Mouse (Mus musculus) lung, adult 2 months (tissue): ENCODE results near the gene Tmem229b. TPM values are rescaled to one million over a fixed set of nuclear protein-coding genes. Genes with fewer than 3 reads are reported as not detected.
A peak's percentile ranks its signal among the peaks of the same experiment; 100 is the strongest.

Source experiments
- DNase-seq: peaks from one replicate; pipeline ENCODE4 v3.0.0; 2022
- H3K4me1 ChIP-seq: fragments of 200-500 bp; 2 replicates; pipeline ENCODE4 v1.6.1; 2011; ENCODE audit warnings: low read length; ENCODE audit not compliant: control insufficient read depth, insufficient read depth
- H3K4me3 ChIP-seq: fragments of 200-500 bp; replicated peaks from 2 replicates; pipeline ENCODE3; 2011; ENCODE audit warnings: low read depth, mild to moderate bottlenecking, control low read depth, low read length; ENCODE audit errors: extremely low read depth
- CTCF ChIP-seq: fragments of 200-500 bp; IDR thresholded peaks from 2 replicates; pipeline ENCODE4 v1.5.1; 2011; ENCODE audit warnings: mild to moderate bottlenecking, low read length, control low read depth; ENCODE audit not compliant: insufficient read depth
- POLR2A ChIP-seq: fragments of 200-500 bp; IDR thresholded peaks from 2 replicates; pipeline ENCODE4 v1.6.1; 2011; ENCODE audit warnings: low read depth, mild to moderate bottlenecking, control low read depth, low read length, borderline replicate concordance; ENCODE audit errors: extremely low read depth
- WGBS: fragments of 180-500 bp; shearing (Covaris S2); methylation state at CpG from one replicate; pipeline ENCODE4 v1.1.7; 2018; 5-methylcytosine and 5-hydroxymethylcytosine counted together
- polyA plus RNA-seq: library from polyadenylated mRNA; depleted of rRNA; stranded (reverse); fragments of >200 nt; gene quantifications from 2 replicates; pipeline ENCODE4 v1.2.3, GENCODE M21; 2012; rRNA removed

Gene Tmem229b
- polyA plus RNA-seq, 1 experiment: 18.6 TPM

- H3K4me1 ChIP-seq: peaks cover 3% of the 10 kb centered on the region; the same call in 1 of the 2 replicates
- peak; percentile 73 for DNase-seq
- 10% methylated on average over 11 of the region's 11 CpGs for WGBS
- no peak overlapping the region for H3K4me3 ChIP-seq
- TF ChIP-seq CTCF (peak; percentile 89), POLR2A (no peak)
These were observed 89.0 kb downstream of the Tmem229b start for GRCm38 (mm10) chr12:78918227-78919078.

- TF ChIP-seq CTCF (no peak), POLR2A (no peak)
- Histone ChIP-seq H3K4me3 (no peak overlapping the region), H3K4me1 (peaks cover 6% of the 10 kb centered on the region; the same call in 1 of the 2 replicates)
- DNase-seq: no peak
- WGBS: 83% methylated on average over 3 of the region's 3 CpGs
These were observed 91.1 kb downstream of the Tmem229b start for GRCm38 (mm10) chr12:78916278-78916677.

- 74% methylated on average over 3 of the region's 3 CpGs for WGBS
- no peak for TF ChIP-seq CTCF
- TF ChIP-seq POLR2A: no peak
- Histone ChIP-seq H3K4me1 (peaks cover 6% of the 10 kb centered on the region; the same call in 1 of the 2 replicates), H3K4me3 (no peak overlapping the region)
- no peak for DNase-seq
These were observed 91.9 kb downstream of the Tmem229b start for GRCm38 (mm10) chr12:78915561-78915960.

- Histone ChIP-seq H3K4me3 (no peak overlapping the region), H3K4me1 (peaks cover 6% of the 10 kb centered on the region; the same call in 1 of the 2 replicates)
- 81% methylated on average over 4 of the region's 4 CpGs for WGBS
- no peak for TF ChIP-seq CTCF
- no peak for TF ChIP-seq POLR2A
- no peak for DNase-seq
These were observed 93.0 kb downstream of the Tmem229b start for GRCm38 (mm10) chr12:78914458-78914857.

Other genes starting within 250 kb of the Tmem229b start
- 5.9 and 15.5 TPM in 2 replicates for gene Atp6v1d, start 146.0 kb downstream of the Tmem229b start, polyA plus RNA-seq
- gene Eif2s1, start 145.8 kb downstream of the Tmem229b start, polyA plus RNA-seq: 5.8 and 8.6 TPM in 2 replicates
- gene Plek2, start 100.7 kb downstream of the Tmem229b start, polyA plus RNA-seq: 0.35 and 1.4 TPM in 2 replicates
- gene Plekhh1, start 21.5 kb upstream of the Tmem229b start, polyA plus RNA-seq: 8.9 and 9.3 TPM in 2 replicates
- 12.9 and 15.0 TPM in 2 replicates for gene Pigh, start 82.0 kb upstream of the Tmem229b start, polyA plus RNA-seq
- gene Arg2, start 123.2 kb upstream of the Tmem229b start, polyA plus RNA-seq: 4.0 and 4.7 TPM in 2 replicates
- gene Vti1b, start 165.0 kb upstream of the Tmem229b start, polyA plus RNA-seq: 43.6 and 49.2 TPM in 2 replicates
- gene Rdh11, start 184.7 kb upstream of the Tmem229b start, polyA plus RNA-seq: 7.0 and 10.0 TPM in 2 replicates
- gene Rdh12, start 201.3 kb upstream of the Tmem229b start, polyA plus RNA-seq: 0.69 and 8.9 TPM in 2 replicates